Mouse (Mus musculus) gastrocnemius, postnatal 14 days (tissue): Measurements from ENCODE around the gene Mrpl16. TPM values are rescaled to one million over a fixed set of nuclear protein-coding genes. Genes with fewer than 3 reads are reported as not detected.

Experiments
- DNase-seq: peaks from one replicate; pipeline ENCODE4 v3.0.0; 2021; ENCODE audit warnings: mixed read lengths
- intact Hi-C: fragments of 180-260 bp; cut with DNase I; formaldehyde crosslinking; loops from one replicate; pipeline ENCODE4 v1.15.1; 2025; ENCODE audit warnings: low total_unique reads
- total RNA-seq, 2 experiments: library from RNA; stranded (reverse); gene quantifications; 2 replicates each; pipeline ENCODE4 v1.2.3; 2021

Gene Mrpl16
- total RNA-seq, 2 experiments from 2014 or later = 48.9 to 53.2 TPM

DNA sequence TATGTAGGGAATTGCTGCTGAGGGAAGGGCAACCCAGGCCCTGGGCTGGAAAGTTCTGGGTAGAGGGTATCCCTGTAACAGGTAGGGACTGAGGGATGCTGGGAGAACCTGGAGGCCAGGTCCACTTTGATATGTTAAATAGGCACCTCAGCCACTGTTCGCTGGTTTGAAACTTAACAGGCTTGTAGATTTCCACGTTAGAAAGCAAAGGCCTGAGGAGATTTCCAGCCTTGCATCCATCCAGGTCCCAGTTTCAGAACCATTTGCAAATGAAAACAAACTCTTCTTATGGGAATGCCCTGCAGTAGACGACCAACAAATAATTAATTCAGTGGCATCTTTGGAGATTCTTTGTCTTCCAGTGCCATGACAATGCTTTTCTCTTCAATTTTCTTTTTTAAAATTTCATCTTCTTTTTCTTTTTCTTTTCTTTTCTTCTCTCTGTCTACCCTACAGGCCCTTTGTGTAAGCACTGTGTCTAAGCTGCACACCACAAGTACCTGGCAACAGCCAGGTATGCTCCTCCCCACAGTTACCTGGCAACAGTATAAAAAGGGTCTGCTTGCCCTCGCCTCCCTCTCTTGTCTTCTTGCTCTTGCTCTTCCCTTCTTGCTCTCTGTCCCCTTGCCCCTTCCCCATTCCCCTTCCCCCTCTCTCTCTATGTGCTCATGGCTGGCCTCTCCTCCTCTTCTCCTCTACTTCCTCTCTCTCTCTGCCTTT lies 53.3 kb downstream of the Mrpl16 start:
- DNase-seq = no peak
- intact Hi-C loops = loop anchor here (10.0 kb wide), 1 partner anchor 49 kb away; the partner anchor contains the start of gene Mrpl16

Other genes starting within 250 kb of the Mrpl16 start
- 1 to 10 TPM; 4.7 to 5.3 TPM for gene Ms4a4d, start 233.6 kb upstream of the Mrpl16 start, total RNA-seq
- gene Ms4a6d, start 165.5 kb upstream of the Mrpl16 start, total RNA-seq = 1 to 10 TPM; 1.5 to 2.3 TPM
- gene Ms4a2, start 146.7 kb upstream of the Mrpl16 start, total RNA-seq = under 1 TPM; 0.27 to 0.29 TPM
- gene Ms4a3, start 129.5 kb upstream of the Mrpl16 start, total RNA-seq = not detected
- not detected for gene Oosp2, start 109.8 kb upstream of the Mrpl16 start, total RNA-seq
- gene Oosp1, start 79.2 kb upstream of the Mrpl16 start, total RNA-seq = not detected
- gene Oosp3, start 73.3 kb upstream of the Mrpl16 start, total RNA-seq = not detected
- gene Gif, start 22.8 kb upstream of the Mrpl16 start, total RNA-seq = not detected
- 1 to 10 TPM; 1.6 to 3.0 TPM for gene Stx3, start 49.0 kb downstream of the Mrpl16 start, total RNA-seq
- gene Olfr1417, start 68.8 kb downstream of the Mrpl16 start, total RNA-seq = not detected
- not detected for gene Olfr1418, start 90.7 kb downstream of the Mrpl16 start, total RNA-seq
- not detected for gene Olfr1419, start 104.7 kb downstream of the Mrpl16 start, total RNA-seq
- gene Olfr1420, start 116.2 kb downstream of the Mrpl16 start, total RNA-seq = not detected
- gene Patl1, start 142.0 kb downstream of the Mrpl16 start, total RNA-seq = 10 to 100 TPM; 21.0 to 22.8 TPM
- gene Osbp, start 195.6 kb downstream of the Mrpl16 start, total RNA-seq = 10 to 100 TPM; 70.8 to 71.5 TPM